Mouse (Mus musculus): ENCODE results near the gene Tbxa2r.

Tbxa2r gene

DNA sequence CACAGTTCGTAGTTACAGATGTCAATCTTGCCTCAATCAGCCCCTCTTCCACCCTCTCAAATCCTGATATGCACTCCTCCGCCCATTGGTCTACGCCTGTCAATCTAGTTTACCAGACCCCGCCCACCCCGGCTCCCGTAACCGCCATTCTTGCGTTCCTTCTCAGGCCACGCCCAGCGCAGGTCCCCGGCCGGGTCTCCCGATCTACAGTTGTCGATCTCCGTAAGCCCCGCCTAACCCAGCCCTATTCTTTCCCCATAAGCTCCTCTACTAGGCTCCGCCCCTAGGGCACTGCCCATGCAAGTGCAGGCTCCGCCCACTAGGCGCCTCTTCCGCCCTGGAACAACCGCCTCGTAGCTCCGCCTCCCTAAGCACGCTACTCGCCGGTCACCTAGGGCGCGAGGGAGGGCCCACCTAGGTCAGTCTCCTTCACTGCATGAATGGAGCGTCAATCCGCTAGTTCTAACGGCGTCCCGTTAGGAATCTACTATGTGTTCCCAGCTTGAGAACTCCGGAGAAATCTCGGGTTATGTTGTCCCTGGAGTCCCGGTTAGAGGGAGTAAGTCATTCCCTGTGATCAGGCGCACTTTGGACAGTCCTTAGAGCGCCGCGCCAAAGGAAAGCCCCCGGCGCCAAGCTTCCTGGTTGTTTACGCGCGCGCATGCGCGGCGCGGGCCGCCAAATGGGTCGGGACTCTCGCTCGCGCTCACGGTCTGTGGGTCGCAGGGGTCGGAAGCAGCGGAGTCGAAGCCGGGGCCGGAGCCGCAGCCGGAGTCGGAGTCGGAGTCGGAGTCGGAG lies 7.8 kb upstream of the Tbxa2r start, which contains the start of gene Cactin:
Gene Cactin, plus strand, starts transcription at position 554 of the 798 bp plus-strand sequence.
- DNase-seq (ENCODE audit: low spot score in 2 of 2) = peak; percentile 100

GRCm38 (mm10) chr10:81321436-81321835 lies 7.1 kb upstream of the Tbxa2r start:
- no peak for DNase-seq (ENCODE audit: low spot score in 2 of 2)

DNA sequence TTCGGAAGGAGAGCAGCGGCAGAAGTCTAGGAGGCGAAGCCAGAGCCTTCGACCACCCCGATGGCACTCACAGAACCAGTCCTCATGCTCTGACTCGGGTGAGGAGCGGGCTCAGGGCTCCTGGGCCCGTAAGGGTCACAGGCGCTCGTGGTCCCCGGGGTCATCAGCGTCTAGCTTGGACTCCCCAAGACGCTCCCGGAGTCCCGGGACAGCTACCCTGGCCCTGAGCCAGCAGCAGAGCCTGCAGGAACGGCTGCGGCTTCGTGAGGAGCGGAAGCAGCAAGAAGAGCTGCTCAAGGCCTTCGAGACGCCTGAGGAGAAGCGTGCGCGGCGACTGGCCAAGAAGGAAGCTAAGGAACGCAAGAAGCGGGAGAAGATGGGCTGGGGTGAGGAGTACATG lies 6.1 kb upstream of the Tbxa2r start:
- no peak for DNase-seq (ENCODE audit: low spot score in 2 of 2)

DNA sequence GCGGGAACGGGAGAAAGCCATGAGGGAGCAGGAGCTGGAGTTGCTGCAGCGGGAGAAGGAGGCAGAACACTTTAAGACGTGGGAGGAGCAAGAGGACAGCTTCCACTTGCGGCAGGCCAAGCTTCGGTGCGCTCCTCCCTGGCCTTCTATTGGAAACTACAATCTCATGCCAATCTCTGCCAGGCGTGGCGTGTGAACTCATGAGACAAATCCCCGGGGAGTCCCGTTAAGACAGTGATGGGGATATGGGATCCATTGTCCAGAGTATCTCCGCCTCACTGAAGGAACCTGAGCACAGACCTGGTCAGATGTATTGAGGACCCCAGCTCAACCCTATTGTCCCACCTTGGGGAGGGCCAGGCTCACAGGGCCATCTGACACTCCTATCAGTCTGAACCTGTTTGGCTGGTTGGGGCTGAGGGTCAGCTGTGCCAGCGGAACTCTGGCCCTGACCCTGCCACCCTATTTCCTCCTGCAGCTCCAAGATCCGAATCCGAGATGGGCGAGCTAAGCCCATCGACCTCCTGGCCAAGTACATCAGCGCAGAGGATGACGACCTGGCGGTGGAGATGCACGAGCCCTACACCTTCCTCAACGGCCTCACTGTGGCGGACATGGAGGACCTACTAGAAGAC lies 5.3 kb upstream of the Tbxa2r start:
- no peak for DNase-seq (ENCODE audit: low spot score in 2 of 2)

- DNase-seq (ENCODE audit: low spot score in 2 of 2) = no peak
Observed at GRCm38 (mm10) chr10:81323791-81324530, 4.6 kb upstream of the Tbxa2r start.

- no peak for DNase-seq (ENCODE audit: low spot score in 2 of 2)
Observed at GRCm38 (mm10) chr10:81325176-81325575, 3.4 kb upstream of the Tbxa2r start.

DNA sequence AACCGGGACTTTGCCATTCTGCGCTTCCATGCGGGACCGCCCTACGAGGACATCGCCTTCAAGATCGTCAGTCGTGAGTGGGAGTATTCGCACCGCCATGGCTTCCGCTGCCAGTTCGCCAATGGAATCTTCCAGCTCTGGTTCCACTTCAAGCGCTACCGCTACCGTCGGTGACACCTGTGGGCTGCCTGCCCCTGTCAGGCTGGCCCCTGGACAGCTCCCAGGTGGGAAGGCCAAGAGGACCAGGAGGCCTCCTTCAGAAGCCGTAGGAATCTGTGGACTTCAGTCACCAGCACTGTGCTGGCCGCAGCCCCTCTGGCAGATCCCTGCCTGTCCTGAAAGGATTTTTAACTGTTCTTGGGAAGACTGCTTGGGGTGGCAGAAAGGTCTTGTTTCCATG lies 2.8 kb upstream of the Tbxa2r start:
- no peak for DNase-seq (ENCODE audit: low spot score in 2 of 2)

DNA sequence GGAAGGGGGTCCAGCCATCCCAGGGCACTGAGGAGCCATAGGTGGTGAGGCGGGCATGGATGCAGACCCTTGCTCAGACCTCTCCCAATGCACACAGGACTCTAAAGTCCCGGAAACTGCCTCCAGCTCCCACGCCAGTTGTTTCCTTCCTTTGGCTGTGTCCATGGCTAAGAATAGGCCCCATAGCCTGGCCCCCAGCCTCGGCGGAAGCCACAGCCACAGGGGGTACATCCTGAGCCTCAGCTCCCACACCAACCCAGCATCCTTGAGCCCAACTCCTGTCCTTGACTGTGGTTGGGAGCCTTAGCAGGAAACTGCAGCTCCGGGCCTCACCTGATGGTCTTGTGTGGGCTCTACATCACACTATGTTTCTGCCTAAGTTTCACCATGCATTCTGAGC lies 1.7 kb upstream of the Tbxa2r start:
- no peak for DNase-seq (ENCODE audit: low spot score in 2 of 2)

- no peak for DNase-seq (ENCODE audit: low spot score in 2 of 2)
Observed at GRCm38 (mm10) chr10:81327959-81328358, 572 bp upstream of the Tbxa2r start.

DNA sequence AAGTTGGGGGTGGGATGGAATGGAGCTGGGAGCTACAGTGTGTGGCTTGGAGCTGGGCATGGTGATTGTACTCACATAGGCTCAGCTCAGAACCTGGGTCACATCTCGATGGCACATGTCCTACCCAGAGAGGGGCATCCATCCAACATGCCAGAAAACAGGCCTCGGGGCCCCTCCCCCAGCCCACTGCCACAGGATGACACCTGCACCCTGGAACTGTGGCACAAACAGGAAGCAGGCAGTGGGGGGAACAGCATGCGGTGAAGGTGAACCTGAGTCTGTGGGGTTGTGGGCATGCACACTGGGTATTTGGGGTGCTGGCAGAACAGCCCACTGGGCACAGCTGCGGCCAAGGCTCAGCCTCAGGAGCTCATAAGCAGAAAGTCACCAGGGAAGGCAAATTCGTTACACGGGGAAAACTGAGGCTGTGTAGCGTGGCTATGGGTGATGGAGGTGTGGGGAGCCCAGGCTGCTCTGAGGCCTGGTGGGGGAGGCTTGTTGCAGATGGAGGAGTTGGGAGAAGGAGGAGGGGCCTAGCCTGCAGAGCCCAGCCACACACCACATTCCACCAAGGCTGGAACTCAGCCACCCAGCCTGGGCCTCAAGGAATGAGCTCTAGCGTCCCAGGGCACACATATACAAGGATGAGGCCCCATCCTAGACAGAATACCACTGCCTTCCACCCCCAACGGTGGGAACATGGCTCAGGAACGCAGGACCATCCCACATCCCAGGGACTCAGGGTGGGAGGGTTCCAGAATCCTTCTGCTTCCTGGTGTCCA lies 854 bp downstream of the Tbxa2r start:
- peak; percentile 80 to 82 for DNase-seq (ENCODE audit: low spot score in 2 of 2)

DNA sequence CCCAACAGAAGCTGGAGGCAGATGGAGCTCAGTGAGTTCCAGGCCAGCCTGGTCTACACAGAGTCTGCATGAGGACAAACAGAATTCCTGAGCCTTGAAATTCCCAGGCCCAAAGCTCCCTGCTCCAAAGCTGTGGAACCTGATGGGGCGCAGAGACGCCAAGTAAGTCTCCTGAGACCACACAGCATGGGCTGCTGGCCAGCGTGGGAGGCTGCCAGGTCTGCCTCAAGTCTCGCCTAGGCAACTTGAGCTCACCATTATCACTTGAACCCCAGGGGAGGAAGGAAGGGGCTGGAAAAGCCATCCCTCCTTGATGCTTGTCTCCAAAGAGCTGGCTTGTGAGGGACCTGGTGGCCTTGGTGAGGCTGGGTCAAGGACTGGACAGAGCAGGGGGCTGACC lies 1.5 kb downstream of the Tbxa2r start:
- DNase-seq (ENCODE audit: low spot score in 2 of 2) = no peak

DNA sequence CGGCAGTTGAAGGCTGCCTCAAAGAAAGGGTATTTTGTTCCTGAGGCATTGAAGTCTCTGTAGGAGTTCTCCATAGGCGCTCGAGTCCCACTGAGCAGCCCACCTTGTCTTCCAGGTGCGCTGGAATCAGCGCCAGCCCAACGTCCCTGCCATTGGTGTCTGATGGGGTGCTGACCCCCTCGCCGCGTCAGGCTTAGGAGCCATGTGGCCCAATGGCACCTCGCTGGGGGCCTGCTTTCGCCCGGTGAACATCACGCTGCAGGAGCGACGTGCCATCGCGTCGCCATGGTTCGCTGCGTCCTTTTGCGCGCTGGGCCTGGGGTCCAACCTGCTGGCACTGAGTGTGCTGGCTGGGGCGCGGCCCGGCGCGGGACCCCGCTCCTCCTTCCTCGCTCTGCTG lies 3.7 kb downstream of the Tbxa2r start:
- DNase-seq (ENCODE audit: low spot score in 2 of 2) = no peak

GRCm38 (mm10) chr10:81334324-81334723 lies 5.8 kb downstream of the Tbxa2r start:
- DNase-seq (ENCODE audit: low spot score in 2 of 2) = no peak

DNA sequence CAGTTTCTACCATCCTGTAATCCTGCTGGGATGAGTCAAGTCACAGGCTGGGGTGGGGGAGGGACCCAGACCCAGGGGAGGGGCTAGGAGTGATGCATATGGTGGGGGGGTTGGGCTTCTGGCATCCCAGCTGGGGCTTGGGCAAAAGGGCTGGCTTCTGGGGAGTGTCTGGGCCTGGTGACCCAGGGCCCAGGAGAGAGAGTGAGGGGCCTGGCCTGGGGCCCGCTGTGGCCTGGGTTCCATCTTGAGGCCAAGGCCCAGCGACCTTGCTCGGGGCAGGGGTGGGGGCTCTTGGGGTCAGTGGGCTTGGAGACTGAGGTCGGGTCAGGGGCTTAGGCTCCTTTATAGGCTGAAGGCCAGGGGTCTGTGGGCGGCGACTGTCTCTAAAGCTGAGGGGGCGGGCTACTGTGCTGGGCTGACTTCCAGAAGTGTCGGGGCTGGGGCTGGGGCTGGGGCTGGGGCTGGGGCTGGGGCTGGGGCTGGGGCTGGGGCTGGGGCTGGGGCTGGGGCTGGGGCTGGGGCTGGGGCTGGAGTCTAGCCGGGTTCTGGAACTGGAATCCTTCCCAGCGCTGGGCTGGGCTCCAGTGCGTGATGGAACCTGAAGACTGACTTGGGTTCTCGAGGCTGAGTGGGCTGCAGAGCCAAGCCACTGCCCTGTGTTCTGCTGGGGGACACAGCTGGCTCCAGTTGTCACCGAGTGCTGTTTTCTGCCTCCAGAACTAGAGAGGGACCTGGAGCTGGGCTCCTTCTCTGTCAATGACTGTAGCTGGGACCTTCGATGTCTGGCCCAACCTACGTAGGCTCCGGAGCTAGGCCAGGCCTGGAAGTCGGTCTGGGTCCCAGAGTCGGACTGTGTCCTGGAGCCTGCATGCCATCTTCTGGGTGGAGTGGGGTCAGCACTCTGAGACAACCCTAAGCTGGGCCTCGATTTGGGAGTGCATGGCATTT lies 7.1 kb downstream of the Tbxa2r start:
- no peak for DNase-seq (ENCODE audit: low spot score in 2 of 2)

GRCm38 (mm10) chr10:81336558-81336957 lies 8.0 kb downstream of the Tbxa2r start:
- no peak for DNase-seq (ENCODE audit: low spot score in 2 of 2)

GRCm38 (mm10) chr10:81340551-81341332 lies 12.2 kb downstream of the Tbxa2r start:
- DNase-seq (ENCODE audit: low spot score in 2 of 2) = no peak

DNA sequence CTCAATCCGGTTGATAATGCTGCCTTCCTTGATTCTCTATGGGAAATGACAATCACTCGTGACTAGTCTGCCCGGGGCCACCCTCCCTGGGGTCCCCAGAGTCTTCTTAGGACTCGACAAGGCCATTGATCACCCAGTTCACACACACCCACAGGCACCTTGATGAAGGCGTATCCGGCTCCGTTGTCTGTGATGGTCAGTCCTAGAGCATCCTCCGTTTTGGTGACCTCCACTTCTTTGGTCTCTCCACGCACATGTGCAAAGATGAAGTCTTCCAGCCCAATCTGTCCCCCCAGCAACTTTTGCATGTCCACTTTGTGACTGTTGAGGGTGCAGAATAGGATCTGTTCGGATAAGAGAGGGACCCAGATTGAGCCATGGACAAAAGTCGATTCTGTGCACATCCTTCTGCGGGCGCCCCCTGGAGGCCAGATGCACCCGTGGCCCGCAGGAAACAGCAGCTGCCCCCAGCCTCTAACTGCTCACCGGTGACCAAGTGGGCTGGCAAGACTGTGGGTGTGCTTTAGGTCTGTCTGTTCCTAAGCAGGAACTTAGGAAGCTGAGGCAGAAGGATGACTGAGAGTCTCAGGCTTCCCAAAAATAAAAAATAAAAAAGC lies 12.9 kb downstream of the Tbxa2r start:
- peak; percentile 56 to 66 for DNase-seq (ENCODE audit: low spot score in 2 of 2)

DNA sequence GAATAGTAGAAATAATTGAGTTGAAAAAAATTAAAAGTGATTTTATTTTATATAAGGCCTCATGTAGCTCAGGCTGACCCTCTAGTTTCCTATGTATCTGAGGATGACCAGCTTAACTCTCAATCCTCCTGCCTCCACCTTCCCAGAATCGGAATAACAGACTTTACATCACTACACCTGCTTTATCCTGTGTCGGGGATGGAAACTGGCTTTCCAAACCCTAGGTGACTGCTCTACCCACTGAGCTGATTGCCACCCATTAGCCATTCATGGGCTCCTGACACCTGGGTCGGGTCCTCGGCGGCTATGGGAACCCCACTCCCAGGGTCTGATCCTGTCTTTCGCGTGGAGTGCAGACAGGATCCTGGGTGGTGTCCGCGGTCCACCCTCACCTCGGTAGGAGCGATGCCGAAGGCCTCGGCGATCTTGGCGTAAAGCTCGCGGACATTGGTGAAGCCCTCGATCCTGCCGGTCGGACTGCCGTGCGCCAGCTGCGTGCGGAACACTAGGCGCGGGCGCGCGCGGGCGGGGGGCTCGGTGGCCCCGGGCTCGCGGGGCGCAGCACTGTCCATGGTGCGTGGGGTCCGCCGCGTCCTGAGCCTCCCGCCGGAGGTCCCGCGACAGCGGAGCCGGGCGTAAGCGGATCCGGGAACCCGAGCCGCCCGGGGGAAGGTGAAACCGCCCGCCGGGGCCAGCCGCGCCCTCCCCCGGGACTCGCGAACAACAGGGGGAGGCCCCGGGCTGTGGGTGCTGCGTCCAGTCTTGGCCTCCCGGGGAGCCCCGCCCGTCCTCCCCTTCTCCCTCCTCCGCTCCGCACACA lies 14.4 kb downstream of the Tbxa2r start, which contains the start of gene Gipc3:
Gene Gipc3, minus strand, starts transcription at position 581 of the 820 bp plus-strand sequence.
- peak; percentile 53 to 64 for DNase-seq (ENCODE audit: low spot score in 2 of 2)

All from spleen, postnatal 36 days (tissue).